Mouse (Mus musculus) Patski (cell line): ENCODE data around the gene Fsip1. TPM values are rescaled to one million over a fixed set of nuclear protein-coding genes. Genes with fewer than 3 reads are reported as not detected.
"Not testable (repeated sequence)": the region's sequence is repeated elsewhere in the genome, so short reads cannot be mapped to it uniquely, and the experiment has no call there.

Source experiments
- ATAC-seq: fragments of 100-300 bp; one replicate; pipeline ENCODE4 v1.8.0; 2021
- CTCF ChIA-PET: fragments of 350-600 bp; sonication (Branson Sonifier 250); formaldehyde crosslinking; loops from one replicate; lab custom pipeline; 2022; ENCODE audit warnings: inconsistent platforms; lab: Charles Lee
- POLR2A ChIA-PET: fragments of 350-600 bp; sonication (Branson Sonifier 250); formaldehyde crosslinking; loops from one replicate; lab custom pipeline; 2022; ENCODE audit warnings: antibody characterized with exemption, inconsistent platforms; lab: Charles Lee
- DNase-seq: peaks from one replicate; pipeline ENCODE4 v3.0.0-alpha.2; 2011; ENCODE audit warnings: low read depth, low spot score
- H3K27me3 ChIP-seq: fragments of 371-371 bp; one replicate; pipeline ENCODE4 v1.5.1; 2021
- CTCF ChIP-seq: fragments of 100-300 bp; IDR thresholded peaks from one replicate; pipeline ENCODE4 v1.5.1; 2021
- in situ Hi-C: fragments of 300-500 bp; cut with MboI; formaldehyde crosslinking; loops from 3 replicates; pipeline ENCODE4 v1.11.1; 2018; ENCODE audit warnings: low pct_unique_long_range_greater_than_20kb, mixed read lengths
- polyA plus RNA-seq: library from polyadenylated mRNA; unstranded; gene quantifications from one replicate; pipeline ENCODE4 v1.2.3, GENCODE M21; 2021

Gene Fsip1
- polyA plus RNA-seq, 1 experiment from 2014 or later: 0.99 TPM

GRCm38 (mm10) chr2:118159126-118159525 lies 97.6 kb downstream of the Fsip1 start:
- no peak for DNase-seq
- no peaks in the 10 kb centered on the region for H3K27me3 ChIP-seq
- TF ChIP-seq CTCF: no peak
- ChIA-PET CTCF (interaction anchor here (0.9 to 3.3 kb wide), 4 partner anchors 10 to 44 kb away, joined by 3 to 14 read pairs (median 4); no protein-coding TSS in a partner anchor), POLR2A (interaction anchor here (0.6 to 1.0 kb wide), 2 partner anchors 17 to 187 kb away, joined by 3 to 4 read pairs; no protein-coding TSS in a partner anchor)
- no peak for ATAC-seq
- in situ Hi-C loops: no loop called here

GRCm38 (mm10) chr2:118158095-118158494 lies 98.7 kb downstream of the Fsip1 start:
- in situ Hi-C loops: no loop called here
- no peak for TF ChIP-seq CTCF
- DNase-seq: no peak
- no peaks in the 10 kb centered on the region for H3K27me3 ChIP-seq
- ChIA-PET POLR2A (no interaction called here), CTCF (interaction anchor here (1.2 to 3.3 kb wide), 4 partner anchors 11 to 43 kb away, joined by 3 to 14 read pairs (median 4); no protein-coding TSS in a partner anchor)
- ATAC-seq: no peak

GRCm38 (mm10) chr2:118149855-118150563 lies 106.8 kb downstream of the Fsip1 start:
- TF ChIP-seq CTCF: no peak
- no peak for ATAC-seq
- in situ Hi-C loops: no loop called here
- ChIA-PET CTCF (interaction anchor here (1.5 kb wide), 1 partner anchor 10 kb away, joined by 4 read pairs; no protein-coding TSS in a partner anchor), POLR2A (interaction anchor here (1.0 kb wide), 1 partner anchor 37 kb away, joined by 3 read pairs; no protein-coding TSS in a partner anchor)
- H3K27me3 ChIP-seq: no peaks in the 10 kb centered on the region
- no peak for DNase-seq

GRCm38 (mm10) chr2:118148321-118149142 lies 108.2 kb downstream of the Fsip1 start:
- ChIA-PET POLR2A (no interaction called here), CTCF (no interaction called here)
- DNase-seq: no peak
- ATAC-seq: no peak
- H3K27me3 ChIP-seq: no peaks in the 10 kb centered on the region
- TF ChIP-seq CTCF: no peak
- in situ Hi-C loops: no loop called here

- POLR2A ChIA-PET, ATAC-seq, CTCF ChIA-PET, in situ Hi-C loops, H3K27me3 ChIP-seq, DNase-seq: not testable (repeated sequence)
Measured at GRCm38 (mm10) chr2:118147749-118148148, 109.0 kb downstream of the Fsip1 start.

- no peaks in the 10 kb centered on the region for H3K27me3 ChIP-seq
- no peak for DNase-seq
- no peak for TF ChIP-seq CTCF
- in situ Hi-C loops: no loop called here
- ChIA-PET CTCF (no interaction called here), POLR2A (no interaction called here)
- ATAC-seq: no peak
Measured at GRCm38 (mm10) chr2:118141651-118142050, 115.1 kb downstream of the Fsip1 start.

GRCm38 (mm10) chr2:118139261-118139660 lies 117.5 kb downstream of the Fsip1 start:
- TF ChIP-seq CTCF: no peak
- ChIA-PET POLR2A (no interaction called here), CTCF (no interaction called here)
- DNase-seq (no peak), ATAC-seq (no peak)
- no peaks in the 10 kb centered on the region for H3K27me3 ChIP-seq
- in situ Hi-C loops: no loop called here

- in situ Hi-C loops: no loop called here
- DNase-seq: no peak
- ChIA-PET POLR2A (interaction anchor here (0.7 kb wide), 1 partner anchor 681 kb away, joined by 3 read pairs; no protein-coding TSS in a partner anchor), CTCF (no interaction called here)
- no peak for ATAC-seq
- no peaks in the 10 kb centered on the region for H3K27me3 ChIP-seq
- TF ChIP-seq CTCF: no peak
Measured at GRCm38 (mm10) chr2:118137776-118138175, 119.0 kb downstream of the Fsip1 start.

GRCm38 (mm10) chr2:118137071-118137470 lies 119.7 kb downstream of the Fsip1 start:
- ATAC-seq (no peak), DNase-seq (no peak)
- CTCF ChIA-PET: no interaction called here
- no peak for TF ChIP-seq CTCF
- H3K27me3 ChIP-seq: no peaks in the 10 kb centered on the region
- POLR2A ChIA-PET: no interaction called here
- in situ Hi-C loops: no loop called here

GRCm38 (mm10) chr2:118128313-118128712 lies 128.5 kb downstream of the Fsip1 start:
- TF ChIP-seq CTCF: no peak
- DNase-seq (no peak), ATAC-seq (peak; percentile 1)
- no peaks in the 10 kb centered on the region for H3K27me3 ChIP-seq
- POLR2A ChIA-PET: interaction anchor here (0.7 kb wide), 1 partner anchor 52 kb away, joined by 3 read pairs; no protein-coding TSS in a partner anchor
- in situ Hi-C loops: no loop called here
- CTCF ChIA-PET: no interaction called here
